Mouse (Mus musculus) cortical plate, adult 2 months (tissue): ENCODE results near the gene Fzd10. TPM values are rescaled to one million over a fixed set of nuclear protein-coding genes. Genes with fewer than 3 reads are reported as not detected.

Experiments
- H3K27ac ChIP-seq: fragments of 200-500 bp; 2 replicates; pipeline ENCODE4 v1.5.1; 2012; ENCODE audit warnings: low read length, control low read depth, inconsistent platforms; ENCODE audit not compliant: insufficient read depth
- H3K4me1 ChIP-seq: fragments of 200-500 bp; 2 replicates; pipeline ENCODE4 v1.6.1; 2011; ENCODE audit warnings: low read length; ENCODE audit not compliant: control insufficient read depth, insufficient read depth
- H3K4me3 ChIP-seq: fragments of 200-500 bp; 2 replicates; pipeline ENCODE4 v1.5.1; 2011; ENCODE audit warnings: mild to moderate bottlenecking, low read length, control low read depth; ENCODE audit not compliant: insufficient read depth
- CTCF ChIP-seq: fragments of 200-500 bp; IDR thresholded peaks from 2 replicates; pipeline ENCODE4 v1.5.1; 2011; ENCODE audit warnings: mild to moderate bottlenecking, control low read depth, low read length; ENCODE audit not compliant: insufficient read depth; ENCODE audit errors: extremely low read depth
- POLR2A ChIP-seq: fragments of 200-500 bp; IDR thresholded peaks from 2 replicates; pipeline ENCODE4 v1.6.1; 2011; ENCODE audit warnings: mild to moderate bottlenecking, low read length, control low read depth; ENCODE audit not compliant: insufficient read depth; ENCODE audit errors: extremely low read depth
- polyA plus RNA-seq: library from polyadenylated mRNA; depleted of rRNA; stranded (reverse); fragments of >200 nt; gene quantifications from 2 replicates; pipeline ENCODE4 v1.2.3, GENCODE M21; 2012

Gene Fzd10
- polyA plus RNA-seq, 1 experiment: 1.9 TPM

DNA sequence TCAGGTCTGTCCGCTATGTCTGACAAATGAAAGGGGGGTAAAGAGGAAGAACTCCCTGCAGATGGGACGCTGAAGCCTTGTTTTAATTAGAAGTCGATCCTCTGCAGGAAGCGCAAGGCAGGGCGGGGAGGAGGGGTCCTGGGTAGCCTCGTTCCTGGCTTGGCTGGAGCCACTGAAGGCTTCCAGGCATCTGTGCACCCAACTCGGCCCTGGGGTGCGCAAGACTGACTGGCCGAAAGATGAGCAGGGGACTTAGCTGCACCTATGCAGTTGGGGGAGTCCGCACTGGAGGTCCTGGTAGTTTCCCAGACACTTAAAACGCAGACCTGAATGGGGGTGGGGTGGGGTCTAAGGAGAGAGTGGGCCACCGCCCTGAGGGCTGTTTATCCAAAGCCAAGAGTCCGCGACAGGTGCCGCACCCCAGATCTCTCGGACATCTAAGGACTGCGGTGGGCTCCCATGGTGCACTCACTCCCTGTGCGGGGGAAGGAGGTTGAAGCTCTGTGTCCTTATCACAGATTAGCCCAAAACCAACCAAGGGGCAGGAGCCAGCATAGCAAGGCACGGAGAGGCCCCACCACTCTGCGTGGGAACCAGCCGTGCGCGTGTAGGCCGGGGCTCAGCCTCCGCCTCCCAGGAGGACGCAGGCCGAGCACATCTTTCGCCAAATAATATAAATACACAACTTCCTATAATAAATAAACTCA is 1.1 kb upstream of the Fzd10 start:
- no peaks in the 10 kb centered on the region for H3K4me1 ChIP-seq
- no peak overlapping the region for H3K27ac ChIP-seq
- TF ChIP-seq POLR2A: no peak
- no peak for TF ChIP-seq CTCF
- H3K4me3 ChIP-seq: peak overlapping the region; percentile 26

GRCm38 (mm10) chr5:128601036-128602019 is 684 bp downstream of the Fzd10 start:
- H3K4me1 ChIP-seq: no peaks in the 10 kb centered on the region
- H3K27ac ChIP-seq: no peak overlapping the region
- TF ChIP-seq POLR2A (no peak), CTCF (no peak)
- peak overlapping the region; percentile 26; the same call in 1 of the 2 replicates for H3K4me3 ChIP-seq

DNA sequence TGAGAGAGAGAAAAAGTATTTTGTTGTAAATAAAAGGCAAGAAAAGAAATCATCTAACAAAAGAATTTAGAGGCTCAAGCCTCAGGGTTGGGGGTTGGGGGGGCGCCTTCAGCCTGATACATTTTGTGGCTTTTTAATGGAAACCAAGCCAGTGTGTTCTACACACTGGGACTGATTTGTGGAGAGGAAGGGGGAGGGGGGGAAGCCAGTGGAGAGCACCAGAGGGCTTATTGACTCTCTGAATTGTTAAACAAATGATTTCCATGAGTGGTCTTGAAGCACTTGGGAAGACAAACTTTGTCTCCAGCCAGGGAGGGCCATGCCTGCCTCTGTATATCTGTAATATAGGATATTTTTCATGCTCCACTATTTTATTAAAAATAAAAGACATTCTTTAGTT is 3.0 kb downstream of the Fzd10 start:
- TF ChIP-seq CTCF (no peak), POLR2A (no peak)
- Histone ChIP-seq H3K4me1 (no peaks in the 10 kb centered on the region), H3K4me3 (no peak overlapping the region), H3K27ac (no peak overlapping the region)

GRCm38 (mm10) chr5:128606596-128606995 is 6.0 kb downstream of the Fzd10 start:
- Histone ChIP-seq H3K27ac (no peak overlapping the region), H3K4me3 (no peak overlapping the region), H3K4me1 (no peaks in the 10 kb centered on the region)
- TF ChIP-seq CTCF (no peak), POLR2A (no peak)

DNA sequence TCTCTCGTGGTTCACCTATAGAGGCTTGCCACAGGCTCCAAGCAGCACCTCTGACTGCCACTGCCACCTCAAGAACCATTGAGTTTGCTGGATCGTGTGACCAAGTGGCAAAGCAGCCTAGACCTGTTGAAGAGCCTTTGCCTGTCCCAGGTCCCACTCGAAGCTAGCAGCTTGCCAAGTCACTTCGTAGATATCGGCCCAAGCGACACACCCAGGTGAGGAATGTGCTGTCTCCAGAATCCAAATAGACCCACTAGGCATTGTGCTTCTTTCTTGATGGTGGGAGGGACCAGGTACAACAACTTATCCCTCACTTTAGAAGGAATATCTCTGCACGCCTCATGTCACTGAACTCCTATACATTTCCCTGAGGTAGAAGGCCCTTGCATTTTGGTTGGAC is 8.4 kb downstream of the Fzd10 start:
- TF ChIP-seq CTCF (no peak), POLR2A (no peak)
- H3K4me3 ChIP-seq: no peak overlapping the region
- no peaks in the 10 kb centered on the region for H3K4me1 ChIP-seq
- H3K27ac ChIP-seq: no peak overlapping the region

- Histone ChIP-seq H3K4me1 (peaks cover 2% of the 10 kb centered on the region; the same call in 1 of the 2 replicates), H3K27ac (no peak overlapping the region), H3K4me3 (no peak overlapping the region)
- TF ChIP-seq CTCF (no peak), POLR2A (no peak)
Measured at GRCm38 (mm10) chr5:128617621-128618020, 17.0 kb downstream of the Fzd10 start.

GRCm38 (mm10) chr5:128619987-128620386 is 19.3 kb downstream of the Fzd10 start:
- no peak overlapping the region for H3K27ac ChIP-seq
- H3K4me3 ChIP-seq: no peak overlapping the region
- TF ChIP-seq CTCF: no peak
- no peak for TF ChIP-seq POLR2A
- peaks cover 2% of the 10 kb centered on the region; the same call in 1 of the 2 replicates for H3K4me1 ChIP-seq

- no peak overlapping the region for H3K4me3 ChIP-seq
- H3K4me1 ChIP-seq: peaks cover 2% of the 10 kb centered on the region; the same call in 1 of the 2 replicates
- H3K27ac ChIP-seq: no peak overlapping the region
- TF ChIP-seq POLR2A (no peak), CTCF (no peak)
Measured at GRCm38 (mm10) chr5:128620408-128620807, 19.8 kb downstream of the Fzd10 start.

- no peak overlapping the region for H3K27ac ChIP-seq
- H3K4me3 ChIP-seq: no peak overlapping the region
- H3K4me1 ChIP-seq: no peaks in the 10 kb centered on the region
- TF ChIP-seq POLR2A (no peak), CTCF (no peak)
Measured at GRCm38 (mm10) chr5:128627763-128628162, 27.1 kb downstream of the Fzd10 start.
